16 mouse cellular contexts compared by ENCODE assay signal in genomic region chr12:110492436-110492835, GRCm38 (mm10).
"Had no signal": no experiment of that assay in that cellular context is flagged by ENCODE, and none has a peak within 500 bp of the region (broad histone marks: within the 10 kb centered on the region; RNA-seq: fewer than 3 reads in every experiment).

No protein-coding gene starts in this region.

- H3K4me3 ChIP-seq: intestine, embryonic 15.5 days; kidney, embryonic 15.5 days; left cerebral cortex, adult 2 months; megakaryocyte, embryonic 14.5 days; midbrain, embryonic 10.5 days; midbrain, embryonic 13.5 days; myocyte had no signal

- DNase-seq: kidney, adult 11 months; kidney, adult 8-10 months; kidney, postnatal 10 days; kidney, postnatal 36 days; layer of hippocampus, postnatal 36 days; liver, postnatal 0 days; lung, embryonic 14.5 days; lung, postnatal 36 days had no signal

- H3K36me3 ChIP-seq: intestine, embryonic 15.5 days; midbrain, embryonic 13.5 days had no signal

- H3K27ac ChIP-seq: intestine, embryonic 15.5 days; kidney, embryonic 15.5 days; left cerebral cortex, adult 2 months; liver, embryonic 14.5 days; midbrain, embryonic 10.5 days; midbrain, embryonic 13.5 days had no signal

- H3K27me3 ChIP-seq: intestine, embryonic 15.5 days; kidney, embryonic 15.5 days; megakaryocyte, embryonic 14.5 days; midbrain, embryonic 13.5 days had no signal
